ENCODE assay signal across 9 mouse cellular contexts in the genomic region with DNA sequence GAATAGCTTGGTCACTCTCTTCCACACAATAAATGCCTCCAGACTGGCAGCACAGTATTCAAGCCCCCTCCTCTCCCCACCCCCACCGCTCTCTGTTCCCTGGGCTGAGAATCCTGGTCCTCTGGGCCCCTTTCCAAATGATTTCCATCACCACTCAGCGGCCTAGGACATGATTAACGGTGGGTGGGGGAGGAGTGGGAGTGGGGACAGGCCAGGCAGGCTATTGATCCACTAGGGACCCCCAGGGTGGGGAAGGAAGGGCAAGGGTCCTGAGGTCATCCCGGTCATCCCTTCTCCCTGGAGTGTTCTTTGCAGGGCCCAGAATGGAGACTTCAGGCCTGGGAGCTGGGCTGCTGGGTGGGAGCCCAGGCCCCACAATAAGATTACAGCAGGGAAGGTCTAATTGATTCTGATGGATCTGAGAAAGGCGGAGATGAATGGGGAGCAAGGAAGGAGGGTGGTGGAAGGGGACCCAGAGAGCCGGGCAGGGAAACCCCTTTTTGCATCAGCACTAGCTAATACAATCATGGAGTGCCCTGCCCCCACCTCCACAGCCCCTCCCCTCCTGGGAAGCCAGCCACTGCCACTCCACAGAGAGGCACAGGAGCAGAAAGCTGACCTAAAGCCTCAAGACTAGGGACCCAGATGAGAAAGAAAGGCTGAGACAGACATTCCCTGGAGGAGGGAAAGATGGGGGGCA. TPM values are rescaled to one million over a fixed set of nuclear protein-coding genes. Genes with fewer than 3 reads are reported as not detected.
DNase-seq lines count a peak whose midpoint lies in the region; ATAC-seq and TF ChIP-seq lines count a peak whose summit lies in the region.
"Had no signal": no experiment of that assay in that cellular context is flagged by ENCODE, and none has a peak within 500 bp of the region (broad histone marks: within the 10 kb centered on the region; RNA-seq: fewer than 3 reads in every experiment).

No protein-coding gene starts in this region.

- H3K4me2 ChIP-seq in forebrain, embryonic 13.5 days = peak overlapping the region; percentile 28
- H3K4me2 ChIP-seq in stomach, embryonic 16.5 days (ENCODE audit: low read depth, low read length) = no peak overlapping the region

- no peak for TF ChIP-seq CTCF in thymus, adult 2 months (IDR thresholded peaks at IDR 0.05; ENCODE audit: borderline replicate concordance, control insufficient read depth, extremely low read depth, insufficient read depth, low read length, poor library complexity)

- peak overlapping the region; percentile 26; the same call in 1 of the 2 replicates for H3K9ac ChIP-seq in forebrain, embryonic 13.5 days
- H3K9ac ChIP-seq in stomach, embryonic 16.5 days (ENCODE audit: low read length) = no peak overlapping the region

- WGBS in forebrain, embryonic 13.5 days = 4% methylated on average over 6 of the region's 6 CpGs
- 13% methylated on average over 6 of the region's 6 CpGs for WGBS in limb, embryonic 10.5 days
- WGBS in stomach, embryonic 16.5 days = 30% methylated on average over 6 of the region's 6 CpGs
- 92% methylated on average over 6 of the region's 6 CpGs for whole genome bisulfite sequencing in thymus, adult 2 months

- no peak for TF ChIP-seq POLR2A in thymus, adult 2 months (IDR thresholded peaks at IDR 0.05; ENCODE audit: control insufficient read depth, extremely low read depth, insufficient read depth, low read length, poor library complexity)

- H3K27me3 ChIP-seq in forebrain, embryonic 13.5 days = peaks cover 3% of the 10 kb centered on the region; the same call in 1 of the 2 replicates
- peaks cover 17% of the 10 kb centered on the region; the same call in 1 of the 2 replicates for H3K27me3 ChIP-seq in limb, embryonic 10.5 days (ENCODE audit: low read depth, poor library complexity, severe bottlenecking)
- no peaks in the 10 kb centered on the region for H3K27me3 ChIP-seq in stomach, embryonic 16.5 days (ENCODE audit: control insufficient read depth, insufficient read depth, low read length)
- H3K27me3 ChIP-seq in thymus, adult 2 months (ENCODE audit: control insufficient read depth, insufficient read depth, low read length) = peaks cover 12% of the 10 kb centered on the region

- no peak overlapping the region for H3K4me3 ChIP-seq in forebrain, embryonic 13.5 days
- H3K4me3 ChIP-seq in limb, embryonic 10.5 days = no peak overlapping the region
- H3K4me3 ChIP-seq in stomach, embryonic 16.5 days (replicated peaks; ENCODE audit: low read length) = no peak overlapping the region
- H3K4me3 ChIP-seq in thymus, adult 2 months (ENCODE audit: control insufficient read depth, insufficient read depth, low read length) = no peak overlapping the region

- H3K4me1 ChIP-seq in forebrain, embryonic 13.5 days = peaks cover 67% of the 10 kb centered on the region
- peaks cover 71% of the 10 kb centered on the region for H3K4me1 ChIP-seq in limb, embryonic 10.5 days
- H3K4me1 ChIP-seq in stomach, embryonic 16.5 days (ENCODE audit: control insufficient read depth, insufficient read depth, low read length) = peaks cover 22% of the 10 kb centered on the region
- H3K4me1 ChIP-seq in thymus, adult 2 months (replicated peaks; ENCODE audit: control insufficient read depth, insufficient read depth, low read length) = 0 out of 2 replicates have a peak, but pooled peaks cover under 1% of the 10 kb centered on the region

- H3K27ac ChIP-seq in forebrain, embryonic 13.5 days = peak overlapping the region; percentile 91
- H3K27ac ChIP-seq in limb, embryonic 10.5 days = peak overlapping the region; percentile 80
- peak overlapping the region; percentile 15; the same call in 1 of the 2 replicates for H3K27ac ChIP-seq in stomach, embryonic 16.5 days (ENCODE audit: low read length)
- no peak overlapping the region for H3K27ac ChIP-seq in thymus, adult 2 months (ENCODE audit: control insufficient read depth, insufficient read depth, low read length)

- H3K9me3 ChIP-seq in forebrain, embryonic 13.5 days (replicated peaks) = no peaks in the 10 kb centered on the region
- H3K9me3 ChIP-seq in limb, embryonic 10.5 days (replicated peaks) = no peaks in the 10 kb centered on the region
- H3K9me3 ChIP-seq in stomach, embryonic 16.5 days (replicated peaks; ENCODE audit: control insufficient read depth, low read length) = no peaks in the 10 kb centered on the region

- no peaks in the 10 kb centered on the region for H3K36me3 ChIP-seq in forebrain, embryonic 13.5 days (ENCODE audit: poor library complexity, severe bottlenecking)
- no peaks in the 10 kb centered on the region for H3K36me3 ChIP-seq in limb, embryonic 10.5 days
- no peaks in the 10 kb centered on the region for H3K36me3 ChIP-seq in stomach, embryonic 16.5 days (ENCODE audit: control insufficient read depth, insufficient read depth, low read length)
- no peaks in the 10 kb centered on the region for H3K36me3 ChIP-seq in thymus, adult 2 months (ENCODE audit: control insufficient read depth, insufficient read depth, low read length)

- peak; percentile 91 for ATAC-seq in forebrain, embryonic 13.5 days
- 0 out of 2 replicates have a peak, but pooled peaks have one; percentile 14 for ATAC-seq in stomach, embryonic 16.5 days (ENCODE audit: insufficient read depth, low FRiP score)
- ATAC-seq: Patski had no signal

- peak; percentile 38 for DNase-seq in ovary, postnatal 36 days (ENCODE audit: low spot score)
- DNase-seq in ovary, adult 18-20 months (ENCODE audit: low spot score) = no peak
- DNase-seq in limb, embryonic 10.5 days (ENCODE audit: low spot score) = no peak
- no peak for DNase-seq in thymus, adult 2 months
- no peak for DNase-seq in MN1 (ENCODE audit: low spot score)
- DNase-seq: cerebellum, postnatal 25 days had no signal

RNA-seq across cellular contexts. Expression of a gene that starts 20.4 kb away (rescaled TPM):
- polyA plus RNA-seq in forebrain, embryonic 13.5 days (2015; fragmentation: Nextera tagmentation; extraction: Ambion mirVana) = 10.4 and 10.6 TPM in 2 replicates
- 38.6 and 46.7 TPM in 2 replicates for polyA plus RNA-seq in limb, embryonic 10.5 days (2016; fragmentation: Nextera tagmentation; extraction: Ambion mirVana)
- polyA plus RNA-seq in stomach, embryonic 16.5 days (2015; fragmentation: Nextera tagmentation; extraction: Ambion mirVana) = 42.1 and 45.0 TPM in 2 replicates
- 117 and 122 TPM in 2 replicates for polyA plus RNA-seq in thymus, adult 2 months (2012; rRNA removed)

RNA-seq across cellular contexts. Expression of a gene that starts 21.5 kb away (rescaled TPM):
- 0.19 and 0.26 TPM in 2 replicates for polyA plus RNA-seq in forebrain, embryonic 13.5 days (2015; fragmentation: Nextera tagmentation; extraction: Ambion mirVana)
- polyA plus RNA-seq in limb, embryonic 10.5 days (2016; fragmentation: Nextera tagmentation; extraction: Ambion mirVana) = 0.08 and 0.13 TPM in 2 replicates
- polyA plus RNA-seq in stomach, embryonic 16.5 days (2015; fragmentation: Nextera tagmentation; extraction: Ambion mirVana) = 0.25 and 0.44 TPM in 2 replicates
- 0.49 and 1.0 TPM in 2 replicates for polyA plus RNA-seq in thymus, adult 2 months (2012; rRNA removed)

RNA-seq across cellular contexts. Expression of a gene that starts 50.0 kb away (rescaled TPM):
- 0.14 TPM in 1 of 2 replicates, not detected in the other for polyA plus RNA-seq in forebrain, embryonic 13.5 days (2015; fragmentation: Nextera tagmentation; extraction: Ambion mirVana)
- polyA plus RNA-seq in limb, embryonic 10.5 days (2016; fragmentation: Nextera tagmentation; extraction: Ambion mirVana) = 0.06 and 0.19 TPM in 2 replicates
- polyA plus RNA-seq in stomach, embryonic 16.5 days (2015; fragmentation: Nextera tagmentation; extraction: Ambion mirVana) = 0.52 and 0.94 TPM in 2 replicates
- 0.74 and 2.2 TPM in 2 replicates for polyA plus RNA-seq in thymus, adult 2 months (2012; rRNA removed)
